Mouse (Mus musculus) urinary bladder, postnatal 14 days (tissue): ENCODE data around the gene Bcor.

ENCODE experiments used
- DNase-seq: peaks from one replicate; pipeline ENCODE4 v3.0.0; 2021; ENCODE audit warnings: low spot score

Bcor gene

DNA sequence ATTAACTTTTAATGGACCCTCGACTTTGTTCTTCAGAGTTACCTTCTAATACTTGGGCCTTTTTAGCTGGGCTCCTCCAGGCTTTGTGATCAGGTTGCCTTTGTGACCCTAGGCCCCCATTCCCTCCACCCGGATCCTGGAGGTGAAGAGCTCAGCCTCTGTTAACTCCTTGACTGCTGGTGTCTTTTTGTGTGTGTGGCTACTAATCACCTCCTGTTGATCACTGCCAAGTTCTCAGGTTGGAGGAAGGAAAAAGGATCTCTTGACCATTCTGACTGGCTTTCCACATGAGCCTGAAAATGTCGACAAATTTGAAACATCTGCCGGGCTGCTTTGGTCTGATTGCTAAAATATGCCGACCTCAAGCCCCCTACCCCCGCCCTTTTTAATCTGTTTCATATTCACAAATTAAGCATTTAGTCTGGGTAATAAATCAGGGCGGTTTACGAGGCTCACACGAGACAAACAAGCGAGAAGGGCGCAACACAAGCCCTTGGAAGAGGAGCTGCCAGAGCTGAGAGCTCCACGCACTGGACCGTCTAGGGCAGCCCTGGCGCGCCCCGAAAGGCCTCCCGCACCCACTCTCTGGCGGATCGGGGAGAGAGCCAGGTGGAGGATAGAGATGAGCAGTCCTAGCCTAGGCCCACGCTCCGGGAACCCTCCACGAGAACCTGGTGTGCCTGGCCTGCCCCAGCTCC lies 33.6 kb downstream of the Bcor start:
- DNase-seq: no peak

DNA sequence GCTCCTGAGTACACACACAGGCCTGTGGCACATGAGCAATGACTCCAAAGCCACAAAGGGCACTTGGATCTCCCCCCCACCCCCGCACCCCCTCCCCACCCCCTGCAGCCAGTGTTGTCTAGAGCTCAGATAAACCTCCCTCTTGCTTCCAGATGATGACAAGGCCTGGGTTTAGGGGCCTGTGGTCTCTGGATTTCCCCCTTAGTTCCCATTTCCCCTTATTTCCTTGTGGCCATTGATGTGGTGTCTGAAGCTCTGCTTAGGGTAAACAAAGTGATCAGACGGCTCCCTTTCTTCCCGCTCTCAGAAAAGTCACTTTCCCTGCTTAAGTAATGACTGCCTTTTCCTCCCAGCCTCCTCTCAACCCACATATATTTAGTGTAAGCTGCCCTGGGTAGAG lies 35.6 kb downstream of the Bcor start:
- no peak for DNase-seq

DNA sequence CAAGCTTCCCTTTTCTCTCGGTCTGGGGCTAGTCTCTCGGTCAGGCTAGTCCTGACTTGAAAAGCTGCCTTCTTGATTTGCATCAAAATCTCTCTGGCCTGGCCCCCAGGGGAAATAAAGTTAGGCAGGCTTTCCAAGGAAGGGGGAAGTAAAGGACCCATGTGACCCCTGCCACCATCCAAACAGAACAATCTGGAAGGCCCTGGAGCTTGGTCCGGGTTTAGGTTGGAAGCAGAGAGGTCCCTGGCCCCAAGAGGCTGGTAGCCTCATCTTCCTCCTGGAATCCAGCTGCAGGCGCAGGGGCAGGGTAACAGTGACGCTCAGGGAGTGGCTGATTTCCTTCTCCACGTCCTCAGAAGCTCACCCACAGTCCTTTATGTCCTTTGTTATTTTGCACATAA lies 36.5 kb downstream of the Bcor start:
- DNase-seq: no peak

GRCm38 (mm10) chrX:12122594-12123331 lies 37.4 kb downstream of the Bcor start:
- DNase-seq: no peak

DNA sequence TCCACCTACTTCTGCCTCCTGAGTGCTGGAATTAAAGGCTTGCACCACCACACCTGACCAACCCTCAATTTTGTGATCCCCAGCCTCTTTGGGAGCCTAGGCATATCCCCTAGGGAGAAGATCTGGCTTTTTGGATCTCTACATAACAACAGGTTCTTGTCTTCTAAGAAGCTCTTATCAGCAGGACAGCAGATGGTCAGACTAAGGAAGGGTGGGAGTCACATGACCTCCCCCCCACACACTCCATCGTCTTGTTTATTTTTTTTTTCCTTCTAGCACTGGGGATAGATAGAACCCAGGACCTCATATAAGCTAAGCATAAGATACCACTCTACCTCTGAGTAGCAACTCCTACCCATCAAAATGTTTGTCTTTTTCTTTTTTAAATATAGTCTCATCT lies 40.7 kb downstream of the Bcor start:
- no peak for DNase-seq

- DNase-seq: no peak
Observed at GRCm38 (mm10) chrX:12116128-12116527, 44.0 kb downstream of the Bcor start.

GRCm38 (mm10) chrX:12112166-12112565 lies 48.0 kb downstream of the Bcor start:
- no peak for DNase-seq

- DNase-seq: no peak
Observed at GRCm38 (mm10) chrX:12110518-12110917, 49.6 kb downstream of the Bcor start.

GRCm38 (mm10) chrX:12105358-12105757 lies 54.8 kb downstream of the Bcor start:
- no peak for DNase-seq

DNA sequence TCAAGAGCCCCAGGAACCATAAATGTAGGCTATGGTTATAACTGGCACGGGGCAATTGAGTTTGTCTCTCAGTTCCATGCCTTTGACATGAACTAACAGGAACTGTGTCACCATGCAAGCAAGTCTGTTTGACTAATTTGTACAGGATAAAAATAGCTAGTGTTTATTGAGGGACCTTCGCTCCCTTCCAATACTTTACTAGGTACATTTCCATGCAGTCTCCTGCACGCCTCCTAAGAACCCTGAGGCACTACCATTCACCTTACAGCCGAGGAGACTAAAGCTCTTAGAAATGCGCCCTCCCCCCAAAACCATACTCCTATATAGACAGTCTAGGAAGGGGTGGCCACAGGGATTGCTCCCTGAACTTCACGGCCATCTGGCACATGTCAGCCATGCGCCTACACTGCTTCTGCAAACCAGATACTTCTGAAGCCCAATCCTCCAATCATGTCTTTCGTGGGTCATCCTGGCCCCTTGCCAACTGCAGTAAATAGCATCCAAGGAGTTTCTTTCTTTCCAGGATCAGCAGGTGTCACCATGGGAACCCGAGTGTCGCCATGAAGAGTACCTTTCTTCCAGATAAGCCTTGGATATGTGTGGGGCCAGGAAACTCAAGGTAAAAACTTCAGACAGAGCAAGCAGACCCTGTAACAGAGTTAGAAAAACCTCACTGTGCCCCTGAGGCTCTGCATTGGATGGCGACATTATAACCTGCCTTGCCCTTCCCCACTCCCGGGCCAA lies 63.2 kb downstream of the Bcor start:
- no peak for DNase-seq

DNA sequence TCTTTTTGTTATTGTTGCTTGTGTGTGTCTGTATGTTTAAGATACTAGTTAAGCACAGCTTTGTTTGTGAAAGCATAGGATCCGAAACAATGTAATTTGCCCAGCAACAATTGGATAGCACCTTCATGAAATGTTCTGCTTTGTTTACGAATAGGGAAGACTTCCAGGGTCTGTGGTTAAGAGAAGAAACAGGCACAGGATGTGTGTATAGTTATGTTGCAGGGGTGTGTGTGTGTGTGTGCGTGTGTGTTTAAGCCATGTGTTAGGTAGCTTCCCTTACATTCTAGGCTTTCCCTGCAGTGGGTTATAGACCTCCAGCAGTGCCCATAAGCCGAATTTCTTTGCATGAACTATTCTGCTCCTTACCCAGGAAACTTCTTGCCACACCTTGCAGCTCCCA lies 66.8 kb downstream of the Bcor start:
- DNase-seq: no peak

DNA sequence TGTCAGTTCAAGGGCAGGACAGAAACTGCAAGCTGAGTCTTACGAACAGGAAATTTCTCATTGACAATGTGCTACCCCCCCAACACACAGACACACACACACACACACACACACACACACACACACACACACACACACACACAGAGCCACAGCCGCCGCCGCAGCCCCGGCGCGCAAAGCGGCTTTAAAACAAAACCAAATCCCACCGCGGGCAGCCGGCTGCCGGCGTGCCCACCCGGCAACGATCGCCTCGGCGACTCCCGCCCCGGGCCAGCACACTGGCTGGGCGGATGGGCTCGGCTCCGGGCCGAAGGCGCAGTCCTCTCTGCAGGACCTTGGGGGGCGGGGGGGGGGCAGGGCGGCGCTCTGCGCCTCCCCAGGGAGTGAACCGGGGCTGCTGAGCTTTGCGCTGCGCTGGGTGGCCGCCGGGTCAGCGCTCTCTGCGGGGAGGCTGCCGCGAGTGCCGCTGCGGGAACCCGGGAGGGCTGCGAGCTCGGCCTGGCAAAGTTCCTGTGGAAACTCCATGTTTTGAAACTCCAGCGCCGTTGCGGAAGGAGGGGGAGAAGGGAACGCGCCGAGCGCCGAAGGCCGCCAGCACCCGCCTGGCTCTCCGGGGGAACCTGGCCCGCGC lies 68.6 kb downstream of the Bcor start:
- DNase-seq: peak; percentile 42

- peak; percentile 81 for DNase-seq
Observed at GRCm38 (mm10) chrX:12090871-12091404, 69.2 kb downstream of the Bcor start.

GRCm38 (mm10) chrX:12090151-12090870 lies 69.8 kb downstream of the Bcor start:
- peak; percentile 46 for DNase-seq

GRCm38 (mm10) chrX:12089353-12090081 lies 70.6 kb downstream of the Bcor start:
- DNase-seq: peak; percentile 62

DNA sequence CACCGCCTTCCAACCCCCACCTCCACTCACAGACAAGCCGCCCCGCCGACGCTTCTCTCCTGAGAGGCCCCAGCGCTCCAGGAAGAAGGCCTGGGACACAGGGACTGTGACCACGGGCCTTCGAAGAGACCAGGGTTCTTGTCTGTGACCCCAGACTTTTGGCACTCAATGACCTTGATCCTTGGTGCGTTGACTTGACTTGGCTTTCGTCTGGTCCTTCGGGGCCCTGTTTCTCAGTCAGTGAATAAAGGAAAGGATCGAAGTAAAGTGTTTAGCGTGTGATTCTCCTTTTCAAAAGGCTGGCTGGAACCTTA lies 71.2 kb downstream of the Bcor start:
- no peak for DNase-seq

DNA sequence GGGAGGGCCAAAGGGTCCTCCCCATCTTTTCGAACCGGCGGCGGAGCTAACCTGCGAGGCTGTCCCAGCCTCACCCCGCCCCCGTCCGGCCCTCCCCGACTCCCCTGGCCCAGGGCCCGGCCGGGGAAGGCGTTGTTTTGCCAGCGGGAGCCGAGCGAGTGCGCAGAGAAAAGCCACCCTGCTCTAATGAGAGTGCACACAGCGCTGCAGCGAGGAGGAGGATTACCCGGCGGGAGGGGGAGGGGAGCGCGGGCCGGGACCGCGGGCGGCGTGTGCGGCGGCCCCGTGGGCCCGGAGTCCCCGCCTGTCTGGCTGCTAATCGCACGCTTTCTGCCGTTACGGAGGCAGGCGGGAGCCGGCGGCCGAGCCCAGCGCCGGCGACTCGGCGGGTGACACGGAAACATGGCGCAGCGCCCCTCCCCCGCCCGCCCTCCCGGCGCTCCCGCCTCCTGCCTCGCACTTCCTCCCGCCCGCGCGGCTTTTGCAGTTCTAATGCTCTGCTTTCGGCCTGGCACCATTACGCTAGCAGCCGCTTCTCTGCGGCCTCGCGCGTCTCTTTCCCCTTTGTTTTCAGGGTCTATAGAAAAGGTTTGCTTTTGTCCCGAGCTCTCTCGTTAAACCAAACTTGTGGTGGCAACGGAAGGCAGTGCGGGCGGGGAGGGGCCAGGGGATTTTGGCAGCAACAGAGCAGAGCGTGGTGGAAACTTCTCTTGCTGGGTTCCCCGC lies 71.7 kb downstream of the Bcor start:
- peak; percentile 70 for DNase-seq

GRCm38 (mm10) chrX:12087511-12088300 lies 72.4 kb downstream of the Bcor start:
- peak; percentile 41 for DNase-seq

- DNase-seq: peak; percentile 30
Observed at GRCm38 (mm10) chrX:12086674-12087510, 73.3 kb downstream of the Bcor start.
